ENCODE assay signal across 18 mouse cellular contexts in the genomic region with DNA sequence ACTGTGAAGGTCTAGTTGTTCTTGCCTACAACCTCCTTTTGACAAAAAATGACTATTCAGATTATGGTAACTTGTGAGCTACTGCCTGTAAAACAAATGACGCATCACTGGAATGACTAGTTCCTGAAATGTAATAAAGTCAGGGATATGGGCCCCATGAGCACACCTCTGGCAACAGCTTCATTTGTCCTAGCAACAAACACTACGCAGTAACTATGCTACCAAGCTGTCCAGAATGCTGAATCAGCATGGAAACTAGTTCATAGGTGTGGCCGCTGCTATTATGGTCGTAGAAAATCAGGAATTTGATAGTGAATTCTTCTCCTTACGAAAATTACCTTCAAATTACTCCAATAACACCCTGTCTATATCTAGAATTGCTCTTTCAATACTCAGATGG.
DNase-seq lines count a peak whose midpoint lies in the region; ATAC-seq and TF ChIP-seq lines count a peak whose summit lies in the region.
"Had no signal": no experiment of that assay in that cellular context is flagged by ENCODE, and none has a peak within 500 bp of the region (broad histone marks: within the 10 kb centered on the region; RNA-seq: fewer than 3 reads in every experiment).

No protein-coding gene starts in this region.

- H3K4me3 ChIP-seq in intestine, postnatal 0 days (ENCODE audit: low read depth, low read length): no peak overlapping the region
- H3K4me3 ChIP-seq in intestine, embryonic 15.5 days (replicated peaks): no peak overlapping the region
- H3K4me3 ChIP-seq in neural tube, embryonic 13.5 days: no peak overlapping the region
- H3K4me3 ChIP-seq: embryonic facial prominence, embryonic 10.5 days; embryonic facial prominence, embryonic 12.5 days had no signal

- no peak overlapping the region for H3K27ac ChIP-seq in intestine, postnatal 0 days (ENCODE audit: low read depth, low read length)
- no peak overlapping the region for H3K27ac ChIP-seq in intestine, embryonic 15.5 days
- H3K27ac ChIP-seq in neural tube, embryonic 13.5 days (replicated peaks): no peak overlapping the region
- H3K27ac ChIP-seq: embryonic facial prominence, embryonic 10.5 days; embryonic facial prominence, embryonic 12.5 days had no signal

- no peak overlapping the region for H3K9ac ChIP-seq in intestine, postnatal 0 days (ENCODE audit: low read depth, low read length)
- H3K9ac ChIP-seq in intestine, embryonic 15.5 days: no peak overlapping the region
- no peak overlapping the region for H3K9ac ChIP-seq in neural tube, embryonic 13.5 days
- H3K9ac ChIP-seq: embryonic facial prominence, embryonic 12.5 days; forebrain, postnatal 0 days had no signal

- H3K9me3 ChIP-seq in intestine, postnatal 0 days (ENCODE audit: control insufficient read depth): no peaks in the 10 kb centered on the region
- no peaks in the 10 kb centered on the region for H3K9me3 ChIP-seq in intestine, embryonic 15.5 days
- no peaks in the 10 kb centered on the region for H3K9me3 ChIP-seq in neural tube, embryonic 13.5 days
- H3K9me3 ChIP-seq: embryonic facial prominence, embryonic 10.5 days; embryonic facial prominence, embryonic 12.5 days had no signal

- TF ChIP-seq CTCF in intestine, postnatal 0 days (IDR thresholded peaks at IDR 0.05; ENCODE audit: low read depth): no peak

- H3K36me3 ChIP-seq in intestine, postnatal 0 days (ENCODE audit: control insufficient read depth, insufficient read depth): no peaks in the 10 kb centered on the region
- no peaks in the 10 kb centered on the region for H3K36me3 ChIP-seq in intestine, embryonic 15.5 days
- no peaks in the 10 kb centered on the region for H3K36me3 ChIP-seq in neural tube, embryonic 13.5 days
- H3K36me3 ChIP-seq: embryonic facial prominence, embryonic 10.5 days; embryonic facial prominence, embryonic 12.5 days had no signal

- H3K4me2 ChIP-seq in intestine, postnatal 0 days (replicated peaks; ENCODE audit: low read depth): no peak overlapping the region
- no peak overlapping the region for H3K4me2 ChIP-seq in intestine, embryonic 15.5 days (replicated peaks)
- H3K4me2 ChIP-seq in neural tube, embryonic 13.5 days: no peak overlapping the region
- H3K4me2 ChIP-seq: embryonic facial prominence, embryonic 12.5 days had no signal

- H3K27me3 ChIP-seq in intestine, postnatal 0 days (replicated peaks; ENCODE audit: control insufficient read depth, insufficient read depth, low read length): no peaks in the 10 kb centered on the region
- H3K27me3 ChIP-seq in intestine, embryonic 15.5 days (replicated peaks): no peaks in the 10 kb centered on the region
- no peaks in the 10 kb centered on the region for H3K27me3 ChIP-seq in neural tube, embryonic 13.5 days
- H3K27me3 ChIP-seq: embryonic facial prominence, embryonic 12.5 days; Patski had no signal

- no peak for DNase-seq in neural tube, embryonic 10.5 days (ENCODE audit: extremely low spot score, low spot score)
- no peak for DNase-seq in kidney, adult 9 months
- DNase-seq: adrenal gland, adult 8-10 months; adrenal gland, postnatal 14 days; adrenal gland, postnatal 36 days; cerebellum, adult 11-12 months; cerebellum, adult 2 months; cerebellum, adult 9-10 months; cerebellum, postnatal 10 days; cerebellum, postnatal 25 days; forebrain, postnatal 0 days had no signal

- ATAC-seq in intestine, postnatal 0 days: peak; percentile 88
- no peak for ATAC-seq in intestine, embryonic 15.5 days
- 0 out of 2 replicates have a peak, but pooled peaks have one; percentile 25 for ATAC-seq in neural tube, embryonic 13.5 days (ENCODE audit: low read depth)
- ATAC-seq: activated CD4-positive, CD25-positive, alpha-beta regulatory T cell, adult 4 months; forebrain, postnatal 0 days; Patski had no signal

- 0 out of 2 replicates have a peak, but pooled peaks cover 2% of the 10 kb centered on the region for H3K4me1 ChIP-seq in intestine, postnatal 0 days (replicated peaks; ENCODE audit: control insufficient read depth, insufficient read depth, low read length)
- H3K4me1 ChIP-seq in intestine, embryonic 15.5 days (replicated peaks): no peaks in the 10 kb centered on the region
- peaks cover 36% of the 10 kb centered on the region for H3K4me1 ChIP-seq in neural tube, embryonic 13.5 days (replicated peaks)
- H3K4me1 ChIP-seq: embryonic facial prominence, embryonic 10.5 days; embryonic facial prominence, embryonic 12.5 days had no signal

- 45% methylated on average over 5 of the region's 5 CpGs for WGBS in intestine, postnatal 0 days
- WGBS in intestine, embryonic 15.5 days: 80% methylated on average over 5 of the region's 5 CpGs
- WGBS in neural tube, embryonic 13.5 days: 75% methylated on average over 5 of the region's 5 CpGs
